Mouse (Mus musculus): ENCODE measurements around the gene Kynu. TPM values are rescaled to one million over a fixed set of nuclear protein-coding genes. Genes with fewer than 3 reads are reported as not detected.

Kynu gene
- polyA plus RNA-seq, 1 experiment from 2014 or later = 1.5 TPM

DNA sequence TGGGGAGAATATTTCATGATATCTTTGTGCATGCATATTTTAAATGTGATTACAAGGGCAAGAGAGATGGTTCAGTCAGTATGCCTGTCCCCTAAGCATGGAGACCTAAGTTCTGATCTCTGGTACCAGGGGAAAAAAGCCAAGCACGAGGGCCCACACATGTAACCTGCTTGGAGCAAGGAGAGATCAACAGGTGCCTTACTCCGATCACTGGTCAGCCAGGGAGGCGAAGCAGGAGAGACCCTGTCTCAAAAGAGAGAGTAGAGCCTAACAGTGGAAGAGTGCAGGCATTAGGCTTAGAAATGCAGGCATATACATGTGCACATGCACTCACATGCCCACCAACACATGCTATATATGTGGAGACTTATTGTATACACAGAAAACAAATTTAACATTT lies 173.7 kb downstream of the Kynu start:
- ATAC-seq (ENCODE audit: low FRiP score) = no peak
- H3K36me3 ChIP-seq (ENCODE audit: control insufficient read depth, insufficient read depth, low read length) = no peaks in the 10 kb centered on the region
- no peak overlapping the region for H3K27ac ChIP-seq (ENCODE audit: low read depth, low read length)
- H3K27me3 ChIP-seq (ENCODE audit: control insufficient read depth, insufficient read depth, low read length) = no peaks in the 10 kb centered on the region
- no peaks in the 10 kb centered on the region for H3K4me1 ChIP-seq (replicated peaks; ENCODE audit: control insufficient read depth, insufficient read depth, low read length)
- no peaks in the 10 kb centered on the region for H3K9me3 ChIP-seq (ENCODE audit: control insufficient read depth, low read length)
- 91% methylated on average over 3 of the region's 3 CpGs for WGBS
- no peak overlapping the region for H3K4me2 ChIP-seq (replicated peaks; ENCODE audit: low read depth, low read length)
- no peak for DNase-seq (ENCODE audit: low spot score)
- H3K9ac ChIP-seq (ENCODE audit: low read depth, low read length) = no peak overlapping the region
- no peak overlapping the region for H3K4me3 ChIP-seq (ENCODE audit: low read depth, low read length)

Other genes starting within 250 kb of the Kynu start
- 0.45 and 1.6 TPM in 2 replicates for gene Arhgap15, start 193.5 kb downstream of the Kynu start, polyA plus RNA-seq (2014; fragmentation: Nextera tagmentation; extraction: Ambion mirVana)